Mouse (Mus musculus): ENCODE measurements at regions not wholly inside any gene's neighbourhood (a gene's known extent, or its start where the extent isn't known, plus 50 kb on each side); places are given as distances from the start of the nearest gene placed in this dataset.

GRCm38 (mm10) chr3:143586653-143587052, 618.4 kb downstream of the Lmo4 start:
- Histone ChIP-seq H3K27ac (no peak overlapping the region), H3K4me3 (replicated peaks) (no peak overlapping the region), H3K4me2 (replicated peaks) (no peak overlapping the region), H3K36me3 (no peaks in the 10 kb centered on the region), H3K9me3 (no peaks in the 10 kb centered on the region), H3K9ac (replicated peaks) (no peak overlapping the region), H3K27me3 (no peaks in the 10 kb centered on the region), H3K4me1 (replicated peaks) (no peaks in the 10 kb centered on the region)
- WGBS: 89% methylated on average over 5 of the region's 5 CpGs
- no peak for ATAC-seq

GRCm38 (mm10) chr3:143584692-143585603, 620.1 kb downstream of the Lmo4 start:
- WGBS: 88% methylated on average over 6 of the region's 6 CpGs
- H3K36me3 ChIP-seq: no peaks in the 10 kb centered on the region
- no peaks in the 10 kb centered on the region for H3K27me3 ChIP-seq
- H3K27ac ChIP-seq: no peak overlapping the region
- no peak overlapping the region for H3K9ac ChIP-seq (replicated peaks)
- no peak overlapping the region for H3K4me3 ChIP-seq (replicated peaks)
- H3K4me2 ChIP-seq (replicated peaks): no peak overlapping the region
- no peak for ATAC-seq
- no peaks in the 10 kb centered on the region for H3K9me3 ChIP-seq
- no peaks in the 10 kb centered on the region for H3K4me1 ChIP-seq (replicated peaks)

GRCm38 (mm10) chr3:143576338-143577007, 628.5 kb downstream of the Lmo4 start:
- Histone ChIP-seq H3K9me3 (no peaks in the 10 kb centered on the region), H3K4me2 (replicated peaks) (no peak overlapping the region), H3K9ac (replicated peaks) (no peak overlapping the region), H3K36me3 (no peaks in the 10 kb centered on the region), H3K4me1 (replicated peaks) (no peaks in the 10 kb centered on the region), H3K27me3 (no peaks in the 10 kb centered on the region), H3K4me3 (replicated peaks) (no peak overlapping the region), H3K27ac (no peak overlapping the region)
- 90% methylated on average over 7 of the region's 7 CpGs for WGBS
- no peak for ATAC-seq

- H3K27ac ChIP-seq: no peak overlapping the region
- no peaks in the 10 kb centered on the region for H3K9me3 ChIP-seq
- no peak overlapping the region for H3K4me2 ChIP-seq (replicated peaks)
- H3K4me1 ChIP-seq (replicated peaks): no peaks in the 10 kb centered on the region
- no peaks in the 10 kb centered on the region for H3K27me3 ChIP-seq
- WGBS: 81% methylated on average over 8 of the region's 8 CpGs
- no peak for ATAC-seq
- no peaks in the 10 kb centered on the region for H3K36me3 ChIP-seq
- no peak overlapping the region for H3K4me3 ChIP-seq (replicated peaks)
- no peak overlapping the region for H3K9ac ChIP-seq (replicated peaks)
These were observed 629.3 kb downstream of the Lmo4 start for GRCm38 (mm10) chr3:143575737-143576136.

DNA sequence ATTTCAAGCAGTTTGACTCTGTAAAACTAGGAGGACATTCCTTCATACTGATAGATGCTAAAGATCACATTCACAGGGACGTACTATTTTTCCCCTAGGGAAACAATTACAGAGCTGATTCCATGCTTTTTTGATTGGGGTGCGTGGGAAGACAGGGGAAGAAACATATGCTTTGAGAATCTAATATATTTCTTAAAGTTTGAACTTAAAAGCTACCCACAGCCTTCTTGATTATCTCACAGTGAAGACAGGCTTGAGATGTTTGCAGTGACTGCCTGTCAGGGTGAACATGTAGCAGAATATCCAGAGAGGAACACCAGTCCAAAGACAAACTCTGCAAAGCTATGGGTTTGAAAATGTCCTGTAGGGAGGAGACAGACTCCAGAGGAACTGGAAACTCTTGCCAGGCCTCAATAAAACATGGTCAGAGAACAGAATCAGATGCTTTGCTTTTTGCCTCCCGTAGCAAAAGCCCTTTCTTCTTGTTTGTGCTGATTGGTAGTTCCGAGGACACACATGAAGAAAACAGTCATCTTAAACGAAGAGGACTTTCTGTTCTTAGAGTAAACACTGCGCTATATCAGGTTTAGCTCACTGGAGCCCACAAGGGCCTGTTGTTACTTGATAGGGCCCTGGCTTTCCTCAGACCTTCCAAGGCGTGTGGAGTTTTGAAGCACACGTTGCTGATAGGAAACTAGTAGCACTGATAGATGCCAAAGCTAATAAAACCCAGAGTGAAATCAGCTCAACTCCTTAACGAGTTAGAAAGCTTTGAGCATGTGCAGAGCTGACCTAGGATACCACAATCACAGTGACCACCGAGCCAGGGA, 630.8 kb downstream of the Lmo4 start:
- Histone ChIP-seq H3K27ac (no peak overlapping the region), H3K9me3 (no peaks in the 10 kb centered on the region), H3K9ac (replicated peaks) (no peak overlapping the region), H3K4me2 (replicated peaks) (no peak overlapping the region), H3K4me1 (replicated peaks) (no peaks in the 10 kb centered on the region), H3K36me3 (no peaks in the 10 kb centered on the region), H3K4me3 (replicated peaks) (no peak overlapping the region), H3K27me3 (no peaks in the 10 kb centered on the region)
- ATAC-seq: no peak
- WGBS: 83% methylated on average over 10 of the region's 10 CpGs

- H3K4me3 ChIP-seq (replicated peaks): no peak overlapping the region
- whole genome bisulfite sequencing: 68% methylated on average over 6 of the region's 6 CpGs
- no peak for ATAC-seq
- H3K9ac ChIP-seq (replicated peaks): no peak overlapping the region
- no peak overlapping the region for H3K27ac ChIP-seq
- H3K9me3 ChIP-seq: no peaks in the 10 kb centered on the region
- H3K27me3 ChIP-seq: no peaks in the 10 kb centered on the region
- no peak overlapping the region for H3K4me2 ChIP-seq (replicated peaks)
- no peaks in the 10 kb centered on the region for H3K36me3 ChIP-seq
- H3K4me1 ChIP-seq (replicated peaks): no peaks in the 10 kb centered on the region
These were observed 635.1 kb downstream of the Lmo4 start for GRCm38 (mm10) chr3:143569930-143570329.

GRCm38 (mm10) chr3:143565067-143565466, 640.0 kb downstream of the Lmo4 start:
- no peak for ATAC-seq
- H3K36me3 ChIP-seq: no peaks in the 10 kb centered on the region
- no peaks in the 10 kb centered on the region for H3K27me3 ChIP-seq
- no peak overlapping the region for H3K9ac ChIP-seq (replicated peaks)
- no peaks in the 10 kb centered on the region for H3K4me1 ChIP-seq (replicated peaks)
- H3K9me3 ChIP-seq: no peaks in the 10 kb centered on the region
- no peak overlapping the region for H3K4me3 ChIP-seq (replicated peaks)
- 86% methylated on average over 4 of the region's 4 CpGs for WGBS
- H3K4me2 ChIP-seq (replicated peaks): no peak overlapping the region
- no peak overlapping the region for H3K27ac ChIP-seq

- Histone ChIP-seq H3K27ac (no peak overlapping the region), H3K4me2 (replicated peaks) (no peak overlapping the region), H3K4me3 (replicated peaks) (no peak overlapping the region), H3K36me3 (no peaks in the 10 kb centered on the region), H3K9me3 (no peaks in the 10 kb centered on the region), H3K9ac (replicated peaks) (no peak overlapping the region), H3K4me1 (replicated peaks) (no peaks in the 10 kb centered on the region), H3K27me3 (no peaks in the 10 kb centered on the region)
- 78% methylated on average over 3 of the region's 3 CpGs for WGBS
- ATAC-seq: no peak
These were observed 661.0 kb upstream of the Pkn2 start for GRCm38 (mm10) chr3:143542811-143543210.

- Histone ChIP-seq H3K27me3 (no peaks in the 10 kb centered on the region), H3K36me3 (no peaks in the 10 kb centered on the region), H3K9ac (replicated peaks) (no peak overlapping the region), H3K4me3 (replicated peaks) (no peak overlapping the region), H3K27ac (no peak overlapping the region), H3K4me1 (replicated peaks) (no peaks in the 10 kb centered on the region), H3K9me3 (no peaks in the 10 kb centered on the region), H3K4me2 (replicated peaks) (no peak overlapping the region)
- 78% methylated on average over 4 of the region's 4 CpGs for WGBS
- ATAC-seq: no peak
These were observed 646.2 kb upstream of the Pkn2 start for GRCm38 (mm10) chr3:143527982-143528381.

GRCm38 (mm10) chr3:143527274-143527673, 645.5 kb upstream of the Pkn2 start:
- no peaks in the 10 kb centered on the region for H3K4me1 ChIP-seq (replicated peaks)
- H3K9ac ChIP-seq (replicated peaks): no peak overlapping the region
- no peak overlapping the region for H3K4me2 ChIP-seq (replicated peaks)
- H3K27me3 ChIP-seq: no peaks in the 10 kb centered on the region
- no peaks in the 10 kb centered on the region for H3K9me3 ChIP-seq
- no peak for ATAC-seq
- no peak overlapping the region for H3K4me3 ChIP-seq (replicated peaks)
- no peak overlapping the region for H3K27ac ChIP-seq
- H3K36me3 ChIP-seq: no peaks in the 10 kb centered on the region

DNA sequence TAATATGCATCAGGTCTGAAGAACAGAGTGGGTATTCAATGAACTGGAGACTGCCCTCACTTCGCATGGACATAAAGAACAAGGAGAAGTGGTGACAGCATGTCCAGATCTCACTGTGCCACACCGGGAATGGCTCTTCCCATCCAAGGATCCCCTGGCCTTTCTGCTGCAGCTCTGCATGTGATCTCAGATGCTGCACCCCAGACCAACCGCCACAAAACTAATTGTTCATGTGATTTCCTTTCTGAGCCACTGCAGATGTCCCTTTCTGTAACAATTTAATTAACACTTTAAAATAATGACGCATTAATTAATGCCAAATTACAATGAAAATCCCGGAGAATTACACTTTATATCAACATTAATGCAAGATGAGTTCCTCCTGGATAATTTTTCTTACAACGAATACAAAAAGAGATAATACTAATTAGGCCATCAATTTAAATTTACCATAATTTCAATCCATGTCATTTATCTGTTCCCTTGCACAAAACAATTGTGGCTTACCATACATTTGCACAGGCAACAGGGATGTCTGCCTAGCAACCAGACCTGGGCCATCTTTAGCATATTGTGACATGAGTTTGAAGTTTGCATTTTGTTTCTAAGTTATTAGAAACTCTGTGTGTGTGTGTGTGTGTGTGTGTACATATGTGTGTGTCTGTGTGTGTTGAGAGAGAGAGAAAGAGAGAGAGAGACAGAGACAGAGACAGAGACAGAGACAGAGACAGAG, 630.9 kb upstream of the Pkn2 start:
- no peak overlapping the region for H3K27ac ChIP-seq
- H3K4me3 ChIP-seq (replicated peaks): no peak overlapping the region
- H3K9ac ChIP-seq (replicated peaks): no peak overlapping the region
- H3K4me1 ChIP-seq (replicated peaks): no peaks in the 10 kb centered on the region
- no peaks in the 10 kb centered on the region for H3K9me3 ChIP-seq
- no peak overlapping the region for H3K4me2 ChIP-seq (replicated peaks)
- H3K36me3 ChIP-seq: no peaks in the 10 kb centered on the region
- WGBS: 71% methylated on average over 6 of the region's 6 CpGs
- no peaks in the 10 kb centered on the region for H3K27me3 ChIP-seq
- ATAC-seq: no peak

Data from midbrain, embryonic 13.5 days (tissue).